Mouse (Mus musculus): Measurements from ENCODE around the gene Slc30a5.
"Not testable (repeated sequence)": the region's sequence is repeated elsewhere in the genome, so short reads cannot be mapped to it uniquely, and the experiment has no call there.

- not testable (repeated sequence) for TF ChIP-seq CTCF (IDR thresholded peaks at IDR 0.05; ENCODE audit: low read depth, low read length); POLR2A (IDR thresholded peaks at IDR 0.05; ENCODE audit: borderline replicate concordance, low read depth, low read length)
Observed at GRCm38 (mm10) chr13:100788057-100788456, 45.2 kb downstream of the Slc30a5 start.

Measured in bone marrow macrophage, adult 2 months (primary cell).